Mouse (Mus musculus) midbrain, embryonic 11.5 days (tissue): ENCODE results near the gene Inhba. TPM values are rescaled to one million over a fixed set of nuclear protein-coding genes. Genes with fewer than 3 reads are reported as not detected.

Source experiments
- ATAC-seq: fragments of 200-750 bp; cut with Nextera tagmentation; 2 replicates; pipeline ENCODE4 v1.8.0; 2017; ENCODE audit warnings: moderate TSS enrichment, moderate library complexity; ENCODE audit not compliant: low FRiP score
- DNase-seq: peaks from one replicate; pipeline ENCODE4 v3.0.0; 2015; ENCODE audit warnings: low spot score; ENCODE audit errors: missing footprints
- H3K27ac ChIP-seq: fragments of 300-500 bp; sonication (generic); 2 replicates; pipeline ENCODE4 v1.5.1; 2014; ENCODE audit warnings: low read depth, low read length
- H3K27me3 ChIP-seq: fragments of 300-500 bp; sonication (generic); 2 replicates; pipeline ENCODE4 v1.6.1; 2014; ENCODE audit warnings: mild to moderate bottlenecking, low read length, moderate library complexity, mixed read lengths; ENCODE audit not compliant: control insufficient read depth, insufficient read depth
- H3K36me3 ChIP-seq: fragments of 300-500 bp; sonication (generic); 2 replicates; pipeline ENCODE4 v1.6.1; 2014; ENCODE audit warnings: mild to moderate bottlenecking, low read length, moderate library complexity, mixed read lengths; ENCODE audit not compliant: control insufficient read depth, insufficient read depth
- H3K4me1 ChIP-seq: fragments of 300-500 bp; sonication (generic); 2 replicates; pipeline ENCODE4 v1.6.1; 2014; ENCODE audit warnings: low read length; ENCODE audit not compliant: control insufficient read depth, insufficient read depth
- H3K4me2 ChIP-seq: fragments of 300-500 bp; sonication (generic); 2 replicates; pipeline ENCODE4 v1.6.1; 2014; ENCODE audit warnings: mild to moderate bottlenecking, moderate library complexity
- H3K4me3 ChIP-seq: fragments of 300-500 bp; sonication (generic); 2 replicates; pipeline ENCODE4 v1.5.1; 2014; ENCODE audit warnings: low read depth, low read length
- H3K9ac ChIP-seq: fragments of 300-500 bp; sonication (generic); 2 replicates; pipeline ENCODE4 v1.6.1; 2014; ENCODE audit warnings: low read length
- H3K9me3 ChIP-seq: fragments of 300-500 bp; sonication (generic); 2 replicates; pipeline ENCODE4 v1.6.1; 2016; ENCODE audit warnings: low read length; ENCODE audit not compliant: control insufficient read depth
- WGBS: fragments of 180-500 bp; shearing (Covaris S2); extraction: QIAGEN DNeasy Blood & Tissue Kit; methylation state at CpG from one replicate; pipeline ENCODE4 v1.1.7; 2014; 5-methylcytosine and 5-hydroxymethylcytosine counted together
- polyA plus RNA-seq: library from polyadenylated mRNA; unstranded; fragments of >200 nt; fragmentation: Nextera tagmentation; extraction: Ambion mirVana; gene quantifications from 2 replicates; pipeline ENCODE4 v1.2.1, GENCODE M21; 2014

Gene Inhba
- polyA plus RNA-seq, 1 experiment from 2014 or later: 0.14 TPM

DNA sequence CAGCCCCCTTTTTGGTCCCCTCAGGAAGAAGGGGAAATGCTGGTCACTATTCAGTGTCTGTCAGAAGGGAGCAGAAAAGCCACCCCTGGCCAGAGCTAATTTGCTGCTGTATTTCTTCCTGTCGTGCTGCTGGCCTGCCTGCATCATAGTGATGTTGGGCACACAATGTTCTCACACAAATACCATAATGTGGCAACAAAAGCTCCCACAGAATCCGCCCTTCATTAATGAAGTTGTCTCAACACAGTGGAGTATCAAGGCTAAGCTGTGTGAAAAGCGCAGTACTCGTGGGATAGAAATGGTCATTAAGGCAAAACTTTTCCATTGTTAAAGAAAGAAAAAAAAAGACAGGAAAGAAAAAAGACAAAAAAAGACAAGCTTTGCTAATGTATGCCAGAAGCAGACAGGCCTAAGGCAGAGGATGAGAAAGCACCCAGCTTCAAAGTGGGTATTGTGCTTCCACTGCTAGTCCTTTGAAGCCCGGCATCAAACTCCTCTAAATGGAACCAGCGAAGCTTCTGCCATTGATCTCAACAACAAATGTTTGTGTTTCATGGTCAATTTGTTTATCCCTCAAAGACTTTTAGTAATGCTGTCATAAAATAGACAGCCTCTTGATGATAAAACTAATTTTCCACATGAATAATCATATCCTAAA is 21.4 kb downstream of the Inhba start:
- WGBS: 32% methylated on average over 6 of the region's 6 CpGs
- Histone ChIP-seq H3K4me3 (no peak overlapping the region), H3K4me2 (no peak overlapping the region), H3K27ac (no peak overlapping the region), H3K4me1 (no peaks in the 10 kb centered on the region), H3K27me3 (no peaks in the 10 kb centered on the region), H3K9me3 (no peaks in the 10 kb centered on the region), H3K36me3 (no peaks in the 10 kb centered on the region), H3K9ac (no peak overlapping the region)
- no peak for DNase-seq
- 0 out of 2 replicates have a peak, but pooled peaks have one; percentile 35 for ATAC-seq

DNA sequence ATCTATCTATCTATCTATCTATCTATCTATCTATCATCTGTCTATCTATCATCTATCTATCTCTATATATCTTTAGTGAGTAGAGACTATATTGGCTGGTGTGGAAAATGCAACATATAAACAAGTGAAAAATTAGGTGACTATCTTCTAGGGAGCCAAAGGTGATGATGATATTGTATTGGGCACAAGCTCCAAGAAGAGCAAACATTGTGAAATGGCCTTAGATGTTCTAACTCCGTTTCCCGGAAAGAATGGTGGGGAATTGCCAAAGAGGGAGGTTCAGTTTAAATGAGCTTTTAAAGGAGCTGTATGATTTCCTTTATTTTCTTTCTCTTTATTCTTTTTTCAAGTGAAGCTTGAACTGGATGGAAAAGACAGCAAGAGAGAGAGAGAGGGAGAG is 57.4 kb downstream of the Inhba start:
- H3K4me2 ChIP-seq: no peak overlapping the region
- DNase-seq (no peak), ATAC-seq (no peak)
- 86% methylated on average over 2 of the region's 2 CpGs for WGBS
- H3K4me1 ChIP-seq: no peaks in the 10 kb centered on the region
- no peak overlapping the region for H3K27ac ChIP-seq
- no peak overlapping the region for H3K4me3 ChIP-seq
- no peaks in the 10 kb centered on the region for H3K9me3 ChIP-seq
- H3K9ac ChIP-seq: no peak overlapping the region
- no peaks in the 10 kb centered on the region for H3K36me3 ChIP-seq
- no peaks in the 10 kb centered on the region for H3K27me3 ChIP-seq

DNA sequence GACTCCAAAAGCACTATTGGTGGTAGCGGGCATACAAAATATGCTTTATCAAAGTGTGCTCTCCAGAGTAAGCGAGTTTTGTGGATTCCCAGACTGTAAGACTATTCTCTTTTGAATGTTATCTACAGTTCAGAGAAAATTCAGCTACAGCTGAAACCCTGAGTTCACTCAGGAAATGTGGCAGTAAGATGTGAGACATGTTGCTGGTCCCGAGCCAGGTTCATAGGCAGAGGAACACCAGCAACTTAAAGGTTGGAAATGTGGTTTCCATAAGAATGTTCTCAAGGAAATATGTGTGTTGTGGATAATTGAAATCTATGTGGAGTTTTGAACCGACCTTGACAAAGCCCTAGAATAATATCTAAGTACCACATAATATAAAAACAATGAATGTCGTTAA is 65.6 kb downstream of the Inhba start:
- Histone ChIP-seq H3K4me1 (no peaks in the 10 kb centered on the region), H3K27me3 (no peaks in the 10 kb centered on the region), H3K9me3 (no peaks in the 10 kb centered on the region), H3K27ac (no peak overlapping the region), H3K36me3 (no peaks in the 10 kb centered on the region), H3K4me2 (no peak overlapping the region), H3K9ac (no peak overlapping the region), H3K4me3 (no peak overlapping the region)
- 88% methylated on average over 5 of the region's 5 CpGs for WGBS
- ATAC-seq (no peak), DNase-seq (no peak)

DNA sequence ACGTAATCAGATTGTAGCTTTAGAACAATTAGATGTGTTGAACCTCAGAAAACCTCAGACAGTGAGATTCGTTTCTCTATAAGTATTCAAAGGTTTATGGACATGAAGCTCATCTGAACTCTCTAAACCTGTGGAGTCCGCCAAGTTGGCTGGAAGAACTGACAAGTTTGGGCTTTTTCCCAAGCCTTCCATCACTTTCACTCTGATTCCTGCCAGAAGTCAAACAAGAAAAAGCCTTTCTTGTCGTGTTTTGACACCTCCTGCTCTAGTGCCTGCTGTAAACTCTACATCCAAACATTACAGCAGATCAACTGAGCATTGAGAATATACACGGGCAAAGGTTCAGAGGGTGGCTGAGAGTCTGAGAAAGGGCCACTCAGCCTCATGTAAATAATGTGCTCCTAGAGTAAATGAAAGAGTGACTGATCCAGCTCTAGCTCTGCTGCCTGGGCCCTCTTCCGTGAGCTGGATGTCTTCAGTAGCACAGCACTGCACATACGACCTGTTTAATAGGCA is 66.6 kb downstream of the Inhba start:
- 78% methylated on average over 7 of the region's 7 CpGs for WGBS
- Histone ChIP-seq H3K27ac (no peak overlapping the region), H3K9ac (no peak overlapping the region), H3K36me3 (no peaks in the 10 kb centered on the region), H3K4me3 (no peak overlapping the region), H3K4me2 (no peak overlapping the region), H3K4me1 (no peaks in the 10 kb centered on the region), H3K9me3 (no peaks in the 10 kb centered on the region), H3K27me3 (no peaks in the 10 kb centered on the region)
- no peak for DNase-seq
- ATAC-seq: no peak

DNA sequence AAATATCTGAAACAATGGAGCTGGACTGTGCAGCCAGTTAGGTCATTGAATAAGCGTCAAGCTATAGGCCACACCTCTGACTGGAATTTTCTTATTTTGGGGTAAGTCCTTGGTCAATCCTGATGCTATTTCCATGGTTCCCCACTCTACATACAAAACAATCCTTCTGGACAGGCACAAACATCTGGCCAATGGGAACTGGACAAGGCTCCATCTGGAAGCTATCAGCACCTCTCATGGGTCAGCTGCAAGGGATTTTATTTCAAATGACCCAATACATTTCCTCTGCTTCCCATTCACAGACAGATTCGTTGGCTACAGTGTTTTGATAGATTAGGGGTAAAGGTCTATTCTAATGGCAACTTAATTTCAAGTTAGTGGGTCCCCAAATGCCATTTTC is 68.6 kb downstream of the Inhba start:
- DNase-seq (no peak), ATAC-seq (no peak)
- H3K4me2 ChIP-seq: no peak overlapping the region
- no peaks in the 10 kb centered on the region for H3K9me3 ChIP-seq
- no peak overlapping the region for H3K27ac ChIP-seq
- no peaks in the 10 kb centered on the region for H3K36me3 ChIP-seq
- WGBS: 72% methylated on average over 2 of the region's 2 CpGs
- H3K4me3 ChIP-seq: no peak overlapping the region
- H3K4me1 ChIP-seq: no peaks in the 10 kb centered on the region
- H3K9ac ChIP-seq: no peak overlapping the region
- H3K27me3 ChIP-seq: no peaks in the 10 kb centered on the region
